Mouse (Mus musculus) limb, embryonic 14.5 days (tissue): ENCODE data around the gene Dst. TPM values are rescaled to one million over a fixed set of nuclear protein-coding genes. Genes with fewer than 3 reads are reported as not detected.
A peak's percentile ranks its signal among the peaks of the same experiment; 100 is the strongest.

Source experiments
- ATAC-seq: fragments of 200-750 bp; cut with Nextera tagmentation; 2 replicates; pipeline ENCODE4 v1.8.0; 2017; ENCODE audit warnings: low read depth, moderate number of reproducible peaks, moderate TSS enrichment; ENCODE audit not compliant: low FRiP score
- DNase-seq: peaks from one replicate; pipeline ENCODE4 v3.0.0-alpha.2; 2015; ENCODE audit warnings: low spot score
- H3K27ac ChIP-seq: fragments of 300-500 bp; sonication (generic); replicated peaks from 2 replicates; pipeline ENCODE4 v1.5.1; 2014; ENCODE audit warnings: low read depth, mild to moderate bottlenecking, low read length, moderate library complexity, mixed read lengths
- H3K27me3 ChIP-seq: fragments of 300-500 bp; sonication (generic); 2 replicates; pipeline ENCODE4 v1.6.1; 2014; ENCODE audit warnings: low read length, mixed read lengths; ENCODE audit not compliant: control insufficient read depth, insufficient read depth
- H3K36me3 ChIP-seq: fragments of 300-500 bp; sonication (generic); 2 replicates; pipeline ENCODE4 v1.6.1; 2014; ENCODE audit warnings: mild to moderate bottlenecking, low read length, moderate library complexity, mixed read lengths; ENCODE audit not compliant: control insufficient read depth, insufficient read depth
- H3K4me1 ChIP-seq: fragments of 300-500 bp; sonication (generic); 2 replicates; pipeline ENCODE4 v1.6.1; 2014; ENCODE audit warnings: antibody characterized with exemption, low read length, mixed read lengths; ENCODE audit not compliant: control insufficient read depth, insufficient read depth
- H3K4me2 ChIP-seq: fragments of 300-500 bp; sonication (generic); replicated peaks from 2 replicates; pipeline ENCODE4 v1.6.1; 2014; ENCODE audit warnings: low read depth, mild to moderate bottlenecking, low read length, moderate library complexity; ENCODE audit not compliant: severe bottlenecking
- H3K4me3 ChIP-seq: fragments of 300-500 bp; sonication (generic); replicated peaks from 2 replicates; pipeline ENCODE4 v1.5.1; 2014; ENCODE audit warnings: low read length
- H3K9ac ChIP-seq: fragments of 300-500 bp; sonication (generic); 2 replicates; pipeline ENCODE4 v1.6.1; 2014; ENCODE audit warnings: mild to moderate bottlenecking, low read depth, low read length, moderate library complexity; ENCODE audit not compliant: severe bottlenecking
- H3K9me3 ChIP-seq: fragments of 300-500 bp; sonication (generic); 2 replicates; pipeline ENCODE4 v1.6.1; 2016; ENCODE audit warnings: low read length; ENCODE audit not compliant: control insufficient read depth
- POLR2A ChIP-seq: fragments of 200-500 bp; IDR thresholded peaks from 2 replicates; pipeline ENCODE4 v1.8.0; 2012; ENCODE audit warnings: inconsistent platforms, mild to moderate bottlenecking, moderate library complexity, borderline replicate concordance; ENCODE audit not compliant: insufficient read depth, insufficient read length; ENCODE audit errors: extremely low read depth
- WGBS: fragments of 180-500 bp; shearing (Covaris S2); extraction: QIAGEN DNeasy Blood & Tissue Kit; methylation state at CpG from one replicate; pipeline ENCODE4 v1.1.7; 2014; 5-methylcytosine and 5-hydroxymethylcytosine counted together
- polyA plus RNA-seq, 2 experiments: library from polyadenylated mRNA; depleted of rRNA in 1 of 2; stranded (reverse) in 1 of 2; unstranded in 1 of 2; fragments of >200 nt; fragmentation: Nextera tagmentation in 1 of 2; extraction: Ambion mirVana in 1 of 2; gene quantifications; 2 replicates each; pipeline versions ENCODE4 v1.2.1 to v1.2.3; 2012 to 2014

Dst gene
- polyA plus RNA-seq, 2 experiments = 34.9 to 42.5 TPM

- TF ChIP-seq POLR2A = no peak
- DNase-seq (peak; percentile 42), ATAC-seq (peak; percentile 60)
- no peaks in the 10 kb centered on the region for H3K9me3 ChIP-seq
- H3K4me2 ChIP-seq = peak overlapping the region; percentile 77
- no peaks in the 10 kb centered on the region for H3K36me3 ChIP-seq
- WGBS = 3% methylated on average over 10 of the region's 10 CpGs
- no peaks in the 10 kb centered on the region for H3K27me3 ChIP-seq
- peak overlapping the region; percentile 59 for H3K27ac ChIP-seq
- peaks cover 19% of the 10 kb centered on the region for H3K4me1 ChIP-seq
- peak overlapping the region; percentile 62; the same call in 1 of the 2 replicates for H3K9ac ChIP-seq
- H3K4me3 ChIP-seq = peak overlapping the region; percentile 51
Measured at GRCm38 (mm10) chr1:34005238-34005725, 97.3 kb downstream of the Dst start.

GRCm38 (mm10) chr1:34005726-34006638 is 98.0 kb downstream of the Dst start:
- H3K4me2 ChIP-seq = peak overlapping the region; percentile 77
- peak; percentile 86 for ATAC-seq
- peak overlapping the region; percentile 62 for H3K9ac ChIP-seq
- H3K36me3 ChIP-seq = no peaks in the 10 kb centered on the region
- no peaks in the 10 kb centered on the region for H3K9me3 ChIP-seq
- TF ChIP-seq POLR2A = peak; percentile 70; the same call in 1 of the 2 replicates
- peak; percentile 79 for DNase-seq
- no peaks in the 10 kb centered on the region for H3K27me3 ChIP-seq
- H3K4me3 ChIP-seq = peak overlapping the region; percentile 51
- WGBS = under 1% methylated on average over 29 of the region's 29 CpGs
- peaks cover 20% of the 10 kb centered on the region for H3K4me1 ChIP-seq
- peak overlapping the region; percentile 59 for H3K27ac ChIP-seq

GRCm38 (mm10) chr1:34006828-34007361 is 98.9 kb downstream of the Dst start:
- peaks cover 24% of the 10 kb centered on the region for H3K4me1 ChIP-seq
- no peak overlapping the region for H3K27ac ChIP-seq
- DNase-seq = no peak
- H3K9ac ChIP-seq = no peak overlapping the region
- H3K36me3 ChIP-seq = no peaks in the 10 kb centered on the region
- peak overlapping the region; percentile 51 for H3K4me3 ChIP-seq
- TF ChIP-seq POLR2A = no peak
- no peak for ATAC-seq
- no peaks in the 10 kb centered on the region for H3K27me3 ChIP-seq
- 41% methylated on average over 5 of the region's 5 CpGs for WGBS
- no peaks in the 10 kb centered on the region for H3K9me3 ChIP-seq
- peak overlapping the region; percentile 77 for H3K4me2 ChIP-seq

- peak overlapping the region; percentile 77 for H3K4me2 ChIP-seq
Measured at GRCm38 (mm10) chr1:34007379-34007778, 99.4 kb downstream of the Dst start.

GRCm38 (mm10) chr1:34011051-34011677 is 103.1 kb downstream of the Dst start:
- no peaks in the 10 kb centered on the region for H3K9me3 ChIP-seq
- peak overlapping the region; percentile 86 for H3K9ac ChIP-seq
- H3K4me2 ChIP-seq = peak overlapping the region; percentile 96
- H3K36me3 ChIP-seq = no peaks in the 10 kb centered on the region
- no peaks in the 10 kb centered on the region for H3K27me3 ChIP-seq
- DNase-seq = peak; percentile 58
- TF ChIP-seq POLR2A = no peak
- peaks cover 22% of the 10 kb centered on the region for H3K4me1 ChIP-seq
- peak overlapping the region; percentile 81 for H3K4me3 ChIP-seq
- under 1% methylated on average over 36 of the region's 47 CpGs for WGBS
- peak; percentile 82 for ATAC-seq
- H3K27ac ChIP-seq = no peak overlapping the region

More at GRCm38 (mm10) chr1:34007379-34007778, 99.4 kb downstream of the Dst start:
- ATAC-seq (no peak), DNase-seq (no peak)
- Histone ChIP-seq H3K27me3 (no peaks in the 10 kb centered on the region), H3K27ac (no peak overlapping the region), H3K9me3 (no peaks in the 10 kb centered on the region), H3K9ac (no peak overlapping the region), H3K4me1 (peaks cover 26% of the 10 kb centered on the region), H3K4me3 (peak overlapping the region; percentile 51; the same call in 1 of the 2 replicates), H3K36me3 (no peaks in the 10 kb centered on the region)
- 51% methylated on average over 4 of the region's 4 CpGs for WGBS
- no peak for TF ChIP-seq POLR2A
